Mouse (Mus musculus): ENCODE measurements around the gene Mob1a. TPM values are rescaled to one million over a fixed set of nuclear protein-coding genes. Genes with fewer than 3 reads are reported as not detected.

Mob1a gene
- total and polyA plus RNA-seq, 3 experiments: 12.4 to 22.6 (median 22.3) TPM

DNA sequence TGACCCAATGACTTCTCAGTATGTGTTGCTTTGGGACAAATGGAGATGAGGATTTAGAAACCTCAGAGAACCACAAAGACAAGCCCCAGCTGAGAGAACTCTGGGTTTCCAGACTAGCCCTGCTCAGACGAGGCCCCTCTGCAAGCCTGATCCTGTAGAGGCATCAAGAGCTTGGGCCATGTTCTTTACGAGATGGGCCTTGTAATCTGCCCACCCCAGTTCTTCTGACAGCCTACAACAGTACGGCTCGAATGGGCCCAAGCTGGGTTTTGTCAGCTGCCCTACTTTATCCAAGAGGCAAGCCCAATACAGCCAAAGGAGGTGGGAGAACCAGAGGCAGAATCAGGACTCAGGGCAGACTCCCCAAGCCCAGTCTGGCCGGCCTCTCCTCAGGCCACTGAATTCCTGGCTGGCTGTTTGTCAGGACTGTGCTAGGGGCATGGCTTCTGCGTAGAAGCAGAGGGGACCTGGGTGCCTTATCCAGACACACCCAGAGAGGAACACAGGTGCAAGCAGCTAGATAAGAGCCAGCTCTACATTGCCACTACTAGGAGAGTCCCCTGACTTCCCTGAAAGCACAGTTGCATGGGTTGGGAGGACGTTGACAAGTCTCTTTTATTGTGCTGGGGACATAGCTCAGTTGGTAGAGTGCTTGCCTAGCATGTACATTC, 25.8 kb downstream of the Mob1a start:
- Histone ChIP-seq H3K9ac (ENCODE audit: low read depth, low read length) (no peak overlapping the region), H3K36me3 (ENCODE audit: control insufficient read depth, insufficient read depth, low read length) (no peaks in the 10 kb centered on the region), H3K79me2 (replicated peaks; ENCODE audit: control insufficient read depth, insufficient read depth, low read length) (no peaks in the 10 kb centered on the region), H3K27me3 (ENCODE audit: control insufficient read depth, insufficient read depth, low read length) (no peaks in the 10 kb centered on the region), H3K27ac (no peak overlapping the region), H3K4me3 (no peak overlapping the region), H3K4me1 (ENCODE audit: control insufficient read depth, insufficient read depth, low read length) (peaks cover 3% of the 10 kb centered on the region)
- intact Hi-C loops (cut with DNase I): loop anchor here (10.0 kb wide), 1 partner anchor 323 kb away; the partner anchor contains the start of gene Cd207
- no peak for TF ChIP-seq POLR2A (IDR thresholded peaks at IDR 0.05; ENCODE audit: insufficient read depth, low read depth, low read length)
- no peak for TF ChIP-seq EP300 (IDR thresholded peaks at IDR 0.05; ENCODE audit: insufficient read depth, low read depth, low read length)
- no peak for TF ChIP-seq CTCF (IDR thresholded peaks at IDR 0.05)
- no peak for DNase-seq
- WGBS: 81% methylated on average over 7 of the region's 7 CpGs

DNA sequence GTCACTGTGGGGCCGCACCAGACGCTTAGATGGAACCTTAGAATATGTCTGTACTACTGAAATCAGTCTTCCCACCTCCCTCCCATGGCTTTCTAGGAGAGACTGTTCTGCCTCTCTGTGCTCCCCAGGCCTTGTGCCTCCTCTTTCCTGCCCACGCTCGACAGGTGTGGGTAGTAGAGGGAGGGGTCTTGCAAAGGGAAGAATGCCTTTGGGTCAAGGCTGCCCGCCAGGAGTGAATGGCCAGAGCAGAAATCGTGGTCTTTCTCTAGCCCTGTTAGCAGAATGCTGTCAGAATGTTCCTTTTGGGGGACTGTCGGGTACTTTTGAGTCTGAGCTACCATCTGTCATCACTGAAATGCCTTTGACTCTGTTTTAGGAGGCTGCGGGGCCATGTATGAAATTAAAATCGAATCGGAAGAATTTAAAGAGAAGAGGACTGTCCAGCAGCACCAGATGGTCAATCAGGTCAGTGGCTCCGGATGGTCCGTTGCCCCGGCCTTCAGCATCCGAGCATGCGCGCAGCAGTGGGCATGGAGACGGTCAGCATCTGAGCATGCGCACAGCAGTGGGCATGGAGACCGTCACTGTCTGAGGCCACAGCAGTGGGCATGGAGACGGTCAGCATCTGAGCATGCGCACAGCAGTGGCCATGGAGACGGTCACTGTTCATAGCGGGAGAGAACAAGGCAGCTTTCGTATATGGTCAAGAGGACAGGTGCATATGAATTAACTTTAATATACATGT, 27.0 kb downstream of the Mob1a start:
- peaks cover 6% of the 10 kb centered on the region for H3K4me1 ChIP-seq (ENCODE audit: control insufficient read depth, insufficient read depth, low read length)
- intact Hi-C loops (cut with DNase I): loop anchor here (10.0 kb wide), 1 partner anchor 322 kb away; the partner anchor contains the start of gene Cd207
- no peak overlapping the region for H3K9ac ChIP-seq (ENCODE audit: low read depth, low read length)
- TF ChIP-seq EP300 (IDR thresholded peaks at IDR 0.05; ENCODE audit: insufficient read depth, low read depth, low read length) (no peak), CTCF (IDR thresholded peaks at IDR 0.05) (no peak), POLR2A (IDR thresholded peaks at IDR 0.05; ENCODE audit: insufficient read depth, low read depth, low read length) (no peak)
- no peak overlapping the region for H3K4me3 ChIP-seq
- DNase-seq: no peak
- no peaks in the 10 kb centered on the region for H3K27me3 ChIP-seq (ENCODE audit: control insufficient read depth, insufficient read depth, low read length)
- no peaks in the 10 kb centered on the region for H3K79me2 ChIP-seq (replicated peaks; ENCODE audit: control insufficient read depth, insufficient read depth, low read length)
- H3K36me3 ChIP-seq (ENCODE audit: control insufficient read depth, insufficient read depth, low read length): no peaks in the 10 kb centered on the region
- WGBS: 93% methylated on average over 24 of the region's 24 CpGs
- no peak overlapping the region for H3K27ac ChIP-seq

DNA sequence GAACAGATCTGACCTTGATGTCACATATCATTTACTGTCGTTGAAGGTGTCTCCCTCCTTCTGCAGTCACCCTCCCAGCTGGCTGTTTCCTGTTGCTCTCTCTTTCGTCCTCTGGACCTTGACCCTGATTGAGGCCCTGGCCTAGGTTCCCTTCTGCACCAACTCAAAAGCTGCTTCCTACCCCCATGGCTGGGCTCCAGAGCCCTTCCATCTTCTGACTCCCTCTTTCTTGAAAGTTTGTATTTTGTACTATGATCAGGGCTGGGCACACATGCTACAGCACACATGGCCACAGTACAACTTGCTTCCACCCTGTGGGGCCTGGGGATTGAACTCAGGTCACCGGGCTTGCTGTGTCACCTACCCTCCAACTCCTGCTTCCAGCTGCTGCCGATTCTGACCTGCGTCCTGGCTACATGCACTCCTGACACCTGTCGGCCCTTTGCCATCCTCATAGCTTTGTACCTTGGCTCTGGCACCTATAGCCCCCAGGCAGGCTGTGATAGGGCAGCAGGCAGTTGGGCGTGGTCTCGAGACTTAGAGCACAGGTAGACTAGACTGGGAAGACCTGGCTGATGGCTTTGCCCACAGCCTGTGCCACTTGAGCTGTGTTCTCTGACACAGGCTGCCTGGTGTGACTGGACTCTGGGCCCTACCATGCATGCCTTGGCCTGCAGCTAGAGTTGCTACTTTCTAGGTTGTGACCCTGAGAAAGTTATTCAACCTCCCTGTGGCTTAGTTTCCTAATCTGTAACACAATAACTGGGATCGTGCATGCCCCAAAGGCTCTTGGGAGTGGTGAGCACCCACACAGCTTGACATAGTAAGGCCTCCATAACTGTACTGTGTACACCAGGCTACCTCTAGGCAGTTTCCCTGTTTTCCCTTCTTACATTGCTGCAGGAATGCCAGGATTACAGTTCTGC, 29.3 kb downstream of the Mob1a start:
- Histone ChIP-seq H3K36me3 (ENCODE audit: control insufficient read depth, insufficient read depth, low read length) (no peaks in the 10 kb centered on the region), H3K79me2 (replicated peaks; ENCODE audit: control insufficient read depth, insufficient read depth, low read length) (no peaks in the 10 kb centered on the region)

DNA sequence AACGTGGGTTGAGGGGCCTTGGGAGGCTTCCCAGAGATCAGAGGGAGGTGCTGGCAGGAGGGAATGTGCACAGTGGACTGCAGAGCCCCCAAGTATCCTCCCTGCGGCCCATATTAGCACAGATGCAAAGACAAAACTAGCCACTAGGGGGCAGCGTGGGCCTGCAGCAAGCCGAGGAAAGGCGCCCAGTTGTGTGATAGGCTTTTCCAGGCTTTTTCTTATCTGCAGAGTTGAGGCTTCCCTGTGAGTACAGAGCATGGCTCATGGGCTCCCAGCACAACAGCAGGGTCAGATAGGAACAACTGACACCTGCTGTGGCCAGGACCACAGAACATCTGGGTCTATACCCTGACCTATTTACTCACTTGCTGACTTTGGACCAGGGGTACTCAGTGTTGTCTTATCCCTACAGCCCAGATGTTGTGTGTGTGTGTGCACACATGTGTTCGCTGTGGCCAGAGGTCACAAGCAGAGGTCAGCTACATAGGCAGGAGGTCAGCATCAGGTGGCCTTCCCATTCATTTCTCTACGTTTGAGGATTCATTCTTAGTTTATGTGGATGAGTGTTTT, 30.8 kb downstream of the Mob1a start:
- H3K4me1 ChIP-seq (ENCODE audit: control insufficient read depth, insufficient read depth, low read length): peaks cover 3% of the 10 kb centered on the region
- peak; percentile 79 to 89 for DNase-seq
- no peak overlapping the region for H3K4me3 ChIP-seq
- no peaks in the 10 kb centered on the region for H3K27me3 ChIP-seq (ENCODE audit: control insufficient read depth, insufficient read depth, low read length)
- no peak overlapping the region for H3K27ac ChIP-seq
- TF ChIP-seq CTCF (IDR thresholded peaks at IDR 0.05) (no peak; the same call in 1 of the 2 replicates), EP300 (IDR thresholded peaks at IDR 0.05; ENCODE audit: insufficient read depth, low read depth, low read length) (0 out of 2 replicates have a peak, but pooled peaks have one; percentile 54), POLR2A (IDR thresholded peaks at IDR 0.05; ENCODE audit: insufficient read depth, low read depth, low read length) (no peak)
- 22% methylated on average over 7 of the region's 7 CpGs for WGBS
- no peaks in the 10 kb centered on the region for H3K36me3 ChIP-seq (ENCODE audit: control insufficient read depth, insufficient read depth, low read length)
- no peak overlapping the region for H3K9ac ChIP-seq (ENCODE audit: low read depth, low read length)
- intact Hi-C loops (cut with DNase I): loop anchor here (1.0 to 10.0 kb wide), 3 partner anchors 101 to 318 kb away; partner anchors contain the start of genes Cd207 and Tet3
- no peaks in the 10 kb centered on the region for H3K79me2 ChIP-seq (replicated peaks; ENCODE audit: control insufficient read depth, insufficient read depth, low read length)

More for the DNA sequence above, 29.3 kb downstream of the Mob1a start:
- H3K27ac ChIP-seq: no peak overlapping the region
- no peaks in the 10 kb centered on the region for H3K27me3 ChIP-seq (ENCODE audit: control insufficient read depth, insufficient read depth, low read length)
- intact Hi-C loops (cut with DNase I): loop anchor here (5.0 to 10.0 kb wide), 2 partner anchors 102 to 320 kb away; partner anchors contain the start of genes Cd207 and Tet3
- WGBS: 78% methylated on average over 9 of the region's 9 CpGs
- no peak for DNase-seq
- H3K9ac ChIP-seq (ENCODE audit: low read depth, low read length): no peak overlapping the region
- no peak overlapping the region for H3K4me3 ChIP-seq
- TF ChIP-seq POLR2A (IDR thresholded peaks at IDR 0.05; ENCODE audit: insufficient read depth, low read depth, low read length) (no peak), EP300 (IDR thresholded peaks at IDR 0.05; ENCODE audit: insufficient read depth, low read depth, low read length) (no peak), CTCF (IDR thresholded peaks at IDR 0.05) (no peak)
- peaks cover 5% of the 10 kb centered on the region for H3K4me1 ChIP-seq (ENCODE audit: control insufficient read depth, insufficient read depth, low read length)

DNA sequence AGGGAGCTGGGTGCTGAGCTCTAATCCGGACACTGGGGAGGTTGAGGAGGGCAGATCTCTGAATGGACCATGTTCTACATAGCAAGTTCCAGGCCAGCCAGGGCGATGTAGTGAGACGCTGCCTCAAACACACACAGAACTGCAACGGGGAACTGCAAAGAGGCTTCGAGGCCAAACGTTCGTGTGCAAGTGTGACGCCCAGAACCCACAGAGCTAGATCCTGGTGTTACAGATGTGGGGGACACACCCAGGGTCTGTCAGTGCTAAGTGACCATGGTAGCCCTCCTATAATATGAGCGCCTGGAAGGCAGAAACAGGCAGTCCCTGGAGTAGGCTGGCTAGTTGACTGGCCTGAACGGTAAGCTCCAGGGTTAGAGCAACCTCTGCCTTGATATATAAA, 31.6 kb downstream of the Mob1a start:
- 89% methylated on average over 10 of the region's 10 CpGs for WGBS
- no peak overlapping the region for H3K4me3 ChIP-seq
- no peaks in the 10 kb centered on the region for H3K79me2 ChIP-seq (replicated peaks; ENCODE audit: control insufficient read depth, insufficient read depth, low read length)
- no peak overlapping the region for H3K9ac ChIP-seq (ENCODE audit: low read depth, low read length)
- peaks cover 3% of the 10 kb centered on the region for H3K4me1 ChIP-seq (ENCODE audit: control insufficient read depth, insufficient read depth, low read length)
- no peaks in the 10 kb centered on the region for H3K36me3 ChIP-seq (ENCODE audit: control insufficient read depth, insufficient read depth, low read length)
- no peak for DNase-seq
- no peaks in the 10 kb centered on the region for H3K27me3 ChIP-seq (ENCODE audit: control insufficient read depth, insufficient read depth, low read length)
- no peak overlapping the region for H3K27ac ChIP-seq
- intact Hi-C loops (cut with DNase I): loop anchor here (5.0 to 10.0 kb wide), 2 partner anchors 100 to 317 kb away; partner anchors contain the start of genes Cd207 and Tet3
- no peak for TF ChIP-seq EP300 (IDR thresholded peaks at IDR 0.05; ENCODE audit: insufficient read depth, low read depth, low read length)
